7 mouse cellular contexts compared by ENCODE assay signal in genomic region chr11:60417717-60418472, GRCm38 (mm10). TPM values are rescaled to one million over a fixed set of nuclear protein-coding genes. Genes with fewer than 3 reads are reported as not detected.
DNase-seq lines count a peak whose midpoint lies in the region; ATAC-seq lines count a peak whose summit lies in the region.

Atpaf2 (minus strand) TSS chr11:60418457.

- WGBS in hindbrain, embryonic 14.5 days, result under 1% methylated on average over 36 of the region's 39 CpGs
- under 1% methylated on average over 39 of the region's 39 CpGs for WGBS in limb, embryonic 15.5 days
- WGBS in neural tube, embryonic 12.5 days, result under 1% methylated on average over 39 of the region's 39 CpGs

- peak within 1 kb of the TSS; percentile 93 for H3K4me3 ChIP-seq in hindbrain, embryonic 14.5 days (replicated peaks; ENCODE audit: low read length)
- peak within 1 kb of the TSS; percentile 85 for H3K4me3 ChIP-seq in limb, embryonic 15.5 days
- H3K4me3 ChIP-seq in neural tube, embryonic 12.5 days, result peak within 1 kb of the TSS; percentile 88

- H3K9ac ChIP-seq in hindbrain, embryonic 14.5 days, result peak within 1 kb of the TSS; percentile 89
- H3K9ac ChIP-seq in limb, embryonic 15.5 days, result peak within 1 kb of the TSS; percentile 84
- peak within 1 kb of the TSS; percentile 91 for H3K9ac ChIP-seq in neural tube, embryonic 12.5 days

- no peaks in the 10 kb centered on the region for H3K27me3 ChIP-seq in hindbrain, embryonic 14.5 days (ENCODE audit: control insufficient read depth, insufficient read depth, low read length)
- no peaks in the 10 kb centered on the region for H3K27me3 ChIP-seq in limb, embryonic 15.5 days
- no peaks in the 10 kb centered on the region for H3K27me3 ChIP-seq in neural tube, embryonic 12.5 days (replicated peaks)

- peak within 1 kb of the TSS; percentile 93 for H3K4me2 ChIP-seq in hindbrain, embryonic 14.5 days (replicated peaks)
- peak within 1 kb of the TSS; percentile 66 for H3K4me2 ChIP-seq in limb, embryonic 15.5 days
- H3K4me2 ChIP-seq in neural tube, embryonic 12.5 days (replicated peaks), result peak within 1 kb of the TSS; percentile 96

- peak within 1 kb of the TSS; percentile 92 for H3K27ac ChIP-seq in hindbrain, embryonic 14.5 days
- H3K27ac ChIP-seq in limb, embryonic 15.5 days, result peak within 1 kb of the TSS; percentile 90
- peak within 1 kb of the TSS; percentile 62 for H3K27ac ChIP-seq in neural tube, embryonic 12.5 days

- ATAC-seq in hindbrain, embryonic 14.5 days (ENCODE audit: low FRiP score), result peak; percentile 28
- peak; percentile 28 for ATAC-seq in limb, embryonic 15.5 days (ENCODE audit: insufficient number of reproducible peaks, low FRiP score, low TSS enrichment, low read depth)
- peak; percentile 42 for ATAC-seq in neural tube, embryonic 12.5 days (ENCODE audit: low FRiP score, low read depth)

- H3K36me3 ChIP-seq in hindbrain, embryonic 14.5 days (replicated peaks; ENCODE audit: control insufficient read depth, insufficient read depth), result no peaks in the 10 kb centered on the region
- no peaks in the 10 kb centered on the region for H3K36me3 ChIP-seq in limb, embryonic 15.5 days
- H3K36me3 ChIP-seq in neural tube, embryonic 12.5 days, result no peaks in the 10 kb centered on the region

- DNase-seq in urinary bladder, postnatal 36 days (ENCODE audit: low spot score in 2 of 2), result peak; percentile 10 to 18
- no peak for DNase-seq in urinary bladder, postnatal 4 days (ENCODE audit: low spot score in 2 of 2)
- peak; percentile 26 for DNase-seq in brain, adult 2 months (ENCODE audit: low read depth, low spot score)
- DNase-seq in forelimb bud, embryonic 11.5 days (ENCODE audit: low read depth, low spot score), result peak; percentile 29
- no peak for DNase-seq in hindbrain, embryonic 14.5 days (ENCODE audit: low spot score)

- peaks cover 29% of the 10 kb centered on the region for H3K4me1 ChIP-seq in hindbrain, embryonic 14.5 days (replicated peaks; ENCODE audit: control insufficient read depth, insufficient read depth, low read length)
- peaks cover 26% of the 10 kb centered on the region for H3K4me1 ChIP-seq in limb, embryonic 15.5 days
- peaks cover 23% of the 10 kb centered on the region for H3K4me1 ChIP-seq in neural tube, embryonic 12.5 days

- H3K9me3 ChIP-seq in hindbrain, embryonic 14.5 days (ENCODE audit: control insufficient read depth, low read length), result no peaks in the 10 kb centered on the region
- no peaks in the 10 kb centered on the region for H3K9me3 ChIP-seq in limb, embryonic 15.5 days
- H3K9me3 ChIP-seq in neural tube, embryonic 12.5 days, result no peaks in the 10 kb centered on the region

RNA-seq across cellular contexts. Expression of gene Atpaf2, which starts in this region (rescaled TPM):
- 39.8 and 44.4 TPM in 2 replicates for polyA plus RNA-seq in hindbrain, embryonic 14.5 days (2014; fragmentation: Nextera tagmentation; extraction: Ambion mirVana)
- 52.4 and 55.4 TPM in 2 replicates for polyA plus RNA-seq in limb, embryonic 15.5 days (2015; fragmentation: Nextera tagmentation; extraction: Ambion mirVana)
- 36.5 and 39.9 TPM in 2 replicates for polyA plus RNA-seq in neural tube, embryonic 12.5 days (2016; fragmentation: Nextera tagmentation; extraction: Ambion mirVana)

Comparison
In these comparisons a context has a peak if more than half of its experiments do, and no peak if none do; other contexts are left out.
1. DNase-seq: peak in urinary bladder, postnatal 36 days (2 of 2), brain, adult 2 months (single experiment) and forelimb bud, embryonic 11.5 days (single experiment); none in urinary bladder, postnatal 4 days (0 of 2) and hindbrain, embryonic 14.5 days (single experiment).
2. Peak in every context shown above with its lines, with median percentiles within 50 percentile points of each other: ATAC-seq, H3K27ac ChIP-seq, H3K4me2 ChIP-seq, H3K4me3 ChIP-seq and H3K9ac ChIP-seq.